Mouse (Mus musculus) kidney, adult 2 months (tissue): ENCODE results near the gene Foxc2. TPM values are rescaled to one million over a fixed set of nuclear protein-coding genes. Genes with fewer than 3 reads are reported as not detected.

ENCODE experiments used
- DNase-seq: peaks from one replicate; pipeline ENCODE4 v3.0.0; 2021
- H3K27ac ChIP-seq: fragments of 200-500 bp; 2 replicates; pipeline ENCODE4 v1.5.1; 2012; ENCODE audit warnings: low read depth, low read length, control low read depth, inconsistent platforms; ENCODE audit not compliant: insufficient read depth
- H3K27me3 ChIP-seq: fragments of 200-500 bp; replicated peaks from 2 replicates; pipeline ENCODE4 v1.6.1; 2012; ENCODE audit warnings: mild to moderate bottlenecking, moderate library complexity, low read length, inconsistent platforms; ENCODE audit not compliant: control insufficient read depth, insufficient read depth
- H3K36me3 ChIP-seq: fragments of 200-500 bp; 2 replicates; pipeline ENCODE4 v1.6.1; 2012; ENCODE audit warnings: mild to moderate bottlenecking, moderate library complexity, low read length, inconsistent platforms; ENCODE audit not compliant: control insufficient read depth, insufficient read depth
- H3K4me1 ChIP-seq: fragments of 200-500 bp; 2 replicates; pipeline ENCODE4 v1.6.1; 2011; ENCODE audit warnings: low read length; ENCODE audit not compliant: control insufficient read depth, insufficient read depth
- H3K4me3 ChIP-seq: fragments of 200-500 bp; 2 replicates; pipeline ENCODE4 v1.5.1; 2011; ENCODE audit warnings: mild to moderate bottlenecking, low read depth, low read length, control low read depth; ENCODE audit not compliant: insufficient read depth
- CTCF ChIP-seq: fragments of 200-500 bp; conservative IDR thresholded peaks from 2 replicates; pipeline ENCODE4 v1.5.1; 2011; ENCODE audit warnings: low read depth, mild to moderate bottlenecking, control low read depth, low read length, moderate library complexity, mixed read lengths; ENCODE audit not compliant: insufficient read depth, insufficient read length
- POLR2A ChIP-seq: fragments of 200-500 bp; IDR thresholded peaks from one replicate; pipeline ENCODE4 v1.6.1; 2011; ENCODE audit warnings: low read depth, low read length, control low read depth
- WGBS: fragments of 180-500 bp; shearing (Covaris S2); methylation state at CpG from one replicate; pipeline ENCODE4 v1.1.7; 2018; 5-methylcytosine and 5-hydroxymethylcytosine counted together
- polyA plus RNA-seq: library from polyadenylated mRNA; depleted of rRNA; stranded (reverse); fragments of >200 nt; gene quantifications from 2 replicates; pipeline ENCODE4 v1.2.3, GENCODE M21; 2012

The Foxc2 gene
- polyA plus RNA-seq, 1 experiment: 5.8 TPM

- Histone ChIP-seq H3K27me3 (peaks cover 12% of the 10 kb centered on the region; the same call in 1 of the 2 replicates), H3K4me3 (peak overlapping the region; percentile 8; the same call in 1 of the 2 replicates), H3K4me1 (no peaks in the 10 kb centered on the region), H3K36me3 (no peaks in the 10 kb centered on the region), H3K27ac (no peak overlapping the region)
- DNase-seq: no peak
- TF ChIP-seq CTCF: no peak
- no peak for TF ChIP-seq POLR2A
- WGBS: 7% methylated on average over 57 of the region's 57 CpGs
Observed at GRCm38 (mm10) chr8:121082218-121083092, 33.5 kb upstream of the Foxc2 start.

DNA sequence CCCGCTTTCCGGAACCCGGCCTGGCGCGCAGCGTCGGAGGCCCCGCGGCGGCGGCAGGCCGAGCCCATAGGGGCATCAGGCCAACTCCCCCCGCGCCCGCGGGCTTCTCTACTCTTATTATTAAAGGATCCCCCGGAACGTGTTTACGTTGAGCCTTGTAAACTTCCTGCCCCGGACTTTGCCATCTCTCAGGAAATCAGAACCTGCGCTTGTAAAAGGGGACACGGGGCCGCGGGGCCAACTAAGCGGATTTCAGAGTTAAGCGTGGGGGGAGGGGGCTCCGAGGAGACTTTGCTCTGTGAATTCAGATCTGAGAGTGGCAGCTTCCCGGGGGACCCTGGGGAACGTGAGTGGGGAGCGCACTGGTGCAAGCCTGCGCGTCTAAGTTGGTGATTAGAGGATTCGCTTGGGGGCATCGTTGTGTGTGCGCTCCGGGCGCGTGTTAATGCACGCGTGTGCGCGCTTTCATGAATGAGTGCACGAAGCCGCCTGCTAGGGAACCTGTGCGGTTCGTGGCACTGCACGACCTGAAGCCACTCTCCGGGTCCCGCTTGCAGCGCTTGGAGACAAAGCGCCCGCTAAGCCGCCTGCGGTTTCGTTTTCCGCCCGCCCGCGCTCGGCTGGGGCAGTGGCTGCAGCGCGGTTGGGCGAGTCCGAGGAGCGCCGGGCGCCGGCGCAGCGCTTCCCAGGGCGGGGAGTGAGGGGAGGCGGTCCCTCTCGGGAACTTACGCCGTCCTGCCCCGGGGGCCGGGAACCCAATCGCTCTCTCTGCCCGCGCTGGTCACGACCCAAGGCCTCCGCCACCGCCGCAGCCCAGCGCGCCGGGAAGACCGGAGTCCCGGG, 32.7 kb upstream of the Foxc2 start:
- Histone ChIP-seq H3K36me3 (no peaks in the 10 kb centered on the region), H3K27ac (no peak overlapping the region), H3K4me1 (no peaks in the 10 kb centered on the region), H3K27me3 (peaks cover 12% of the 10 kb centered on the region; the same call in 1 of the 2 replicates), H3K4me3 (peak overlapping the region; percentile 83)
- no peak for TF ChIP-seq CTCF
- TF ChIP-seq POLR2A: no peak
- DNase-seq: peak; percentile 77
- under 1% methylated on average over 89 of the region's 89 CpGs for WGBS

- Histone ChIP-seq H3K36me3 (no peaks in the 10 kb centered on the region), H3K27ac (no peak overlapping the region), H3K4me1 (no peaks in the 10 kb centered on the region), H3K4me3 (peak overlapping the region; percentile 83), H3K27me3 (peaks cover 12% of the 10 kb centered on the region; the same call in 1 of the 2 replicates)
- 2% methylated on average over 13 of the region's 27 CpGs for WGBS
- no peak for DNase-seq
- TF ChIP-seq CTCF (no peak), POLR2A (no peak)
Observed at GRCm38 (mm10) chr8:121083936-121084209, 32.1 kb upstream of the Foxc2 start.

- WGBS: 1% methylated on average over 66 of the region's 83 CpGs
- Histone ChIP-seq H3K4me3 (peak within 1 kb of the TSS; percentile 83), H3K36me3 (no peaks in the 10 kb centered on the region), H3K27ac (no peak within 1 kb of the TSS), H3K27me3 (peaks cover 14% of the 10 kb centered on the region; the same call in 1 of the 2 replicates), H3K4me1 (no peaks in the 10 kb centered on the region)
- DNase-seq: peak; percentile 17
- no peak for TF ChIP-seq POLR2A
- TF ChIP-seq CTCF: no peak
Observed at GRCm38 (mm10) chr8:121084210-121084951, 31.6 kb upstream of the Foxc2 start, which contains the start of gene Foxf1. Gene Foxf1, plus strand, starts transcription at chr8:121084386.

GRCm38 (mm10) chr8:121085011-121085410, 31.0 kb upstream of the Foxc2 start:
- no peak for TF ChIP-seq CTCF
- no peak for TF ChIP-seq POLR2A
- no peaks in the 10 kb centered on the region for H3K4me1 ChIP-seq
- peaks cover 12% of the 10 kb centered on the region; the same call in 1 of the 2 replicates for H3K27me3 ChIP-seq
- no peaks in the 10 kb centered on the region for H3K36me3 ChIP-seq
- H3K27ac ChIP-seq: no peak overlapping the region
- no peak overlapping the region for H3K4me3 ChIP-seq
- 25% methylated on average over 30 of the region's 30 CpGs for WGBS
- DNase-seq: no peak

DNA sequence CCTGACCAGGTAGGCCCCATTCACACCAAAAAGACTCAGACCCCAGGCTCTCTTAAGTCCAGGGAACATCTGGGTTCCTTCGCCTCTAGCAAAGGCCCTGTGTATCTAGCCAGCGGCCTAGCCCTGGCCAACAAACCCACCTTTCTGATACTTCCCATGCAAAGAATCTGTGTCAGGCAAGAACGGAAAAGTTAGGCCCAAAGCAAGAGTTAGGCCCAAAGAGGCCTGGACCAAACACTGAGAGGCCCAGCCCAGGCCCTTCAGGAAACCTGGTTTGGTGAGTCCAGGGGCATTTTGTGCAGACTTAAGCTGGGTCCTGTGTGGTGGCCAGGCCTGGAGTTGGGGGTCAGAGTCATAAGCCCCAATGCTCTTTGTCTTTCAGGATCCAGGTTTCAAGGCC, 30.4 kb upstream of the Foxc2 start:
- WGBS: 95% methylated on average over 3 of the region's 3 CpGs
- Histone ChIP-seq H3K4me3 (no peak overlapping the region), H3K36me3 (no peaks in the 10 kb centered on the region), H3K4me1 (no peaks in the 10 kb centered on the region), H3K27ac (no peak overlapping the region), H3K27me3 (peaks cover 12% of the 10 kb centered on the region; the same call in 1 of the 2 replicates)
- TF ChIP-seq CTCF: no peak
- no peak for DNase-seq
